Mouse (Mus musculus) liver, embryonic 14.5 days (tissue): ENCODE results near the gene Tprg. TPM values are rescaled to one million over a fixed set of nuclear protein-coding genes. Genes with fewer than 3 reads are reported as not detected.

ENCODE experiments used
- ATAC-seq: fragments of 200-750 bp; cut with Nextera tagmentation; 2 replicates; pipeline ENCODE4 v1.8.0; 2017; ENCODE audit warnings: moderate number of reproducible peaks, mild to moderate bottlenecking, moderate library complexity; ENCODE audit not compliant: insufficient read depth
- DNase-seq, 3 experiments: peaks; one replicate each; pipeline ENCODE4 v3.0.0-alpha.2; 2012 to 2013; ENCODE audit warnings: low read depth in 3 of 3, low spot score in 3 of 3
- H3K27ac ChIP-seq: fragments of 300-500 bp; sonication (generic); 2 replicates; pipeline ENCODE4 v1.5.1; 2014; ENCODE audit warnings: moderate library complexity, mild to moderate bottlenecking, control low read depth, inconsistent platforms
- H3K27me3 ChIP-seq: fragments of 300-500 bp; sonication (generic); 2 replicates; pipeline ENCODE4 v1.6.1; 2014; ENCODE audit warnings: mild to moderate bottlenecking, low read length, moderate library complexity; ENCODE audit not compliant: control insufficient read depth, insufficient read depth
- H3K36me3 ChIP-seq: fragments of 300-500 bp; sonication (generic); replicated peaks from 2 replicates; pipeline ENCODE4 v1.6.1; 2014; ENCODE audit warnings: low read depth; ENCODE audit not compliant: control insufficient read depth, insufficient read depth
- H3K4me1 ChIP-seq, 2 experiments: fragments of 200-500 bp in 1 of 2; fragments of 300-500 bp in 1 of 2; sonication (generic) in 1 of 2; replicated peaks; 2 replicates each; pipeline ENCODE4 v1.6.1; 2012 to 2014; ENCODE audit warnings: antibody characterized with exemption in 1 of 2, inconsistent platforms in 1 of 2, low read length in 1 of 2; ENCODE audit not compliant: control insufficient read depth in 2 of 2, insufficient read depth in 2 of 2
- H3K4me2 ChIP-seq: fragments of 300-500 bp; sonication (generic); 2 replicates; pipeline ENCODE4 v1.6.1; 2014; ENCODE audit warnings: low read depth, mild to moderate bottlenecking, control low read depth, moderate library complexity
- H3K4me3 ChIP-seq, 2 experiments: fragments of 200-500 bp in 1 of 2; fragments of 300-500 bp in 1 of 2; sonication (generic) in 1 of 2; 2 replicates each; pipeline ENCODE4 v1.5.1; 2012 to 2014; ENCODE audit warnings: low read depth in 2 of 2, low read length in 2 of 2, mild to moderate bottlenecking in 2 of 2, control low read depth in 1 of 2, inconsistent platforms in 1 of 2, moderate library complexity in 1 of 2; ENCODE audit not compliant: insufficient read depth in 1 of 2
- H3K9ac ChIP-seq: fragments of 300-500 bp; sonication (generic); replicated peaks from 2 replicates; pipeline ENCODE4 v1.6.1; 2014; ENCODE audit warnings: mild to moderate bottlenecking, control low read depth, moderate library complexity
- H3K9me3 ChIP-seq: fragments of 300-500 bp; sonication (generic); 2 replicates; pipeline ENCODE4 v1.6.1; 2016; ENCODE audit warnings: low read length, mixed read lengths; ENCODE audit not compliant: control insufficient read depth
- CTCF ChIP-seq: IDR thresholded peaks from 2 replicates; pipeline ENCODE4 v1.5.1; 2016; ENCODE audit warnings: antibody characterized with exemption, low read depth, control low read depth
- EP300 ChIP-seq: IDR thresholded peaks from 2 replicates; pipeline ENCODE4 v1.6.1; 2016; ENCODE audit warnings: antibody characterized with exemption, low read depth
- WGBS: fragments of 180-500 bp; shearing (Covaris S2); extraction: QIAGEN DNeasy Blood & Tissue Kit; methylation state at CpG from one replicate; pipeline ENCODE4 v1.1.7; 2014; ENCODE audit not compliant: insufficient replicate concordance; 5-methylcytosine and 5-hydroxymethylcytosine counted together
- polyA plus RNA-seq, 2 experiments: library from polyadenylated mRNA; depleted of rRNA in 1 of 2; stranded (reverse) in 1 of 2; unstranded in 1 of 2; fragments of >200 nt; fragmentation: Nextera tagmentation in 1 of 2; extraction: Ambion mirVana in 1 of 2; gene quantifications; 2 replicates each; pipeline versions ENCODE4 v1.2.1 to v1.2.3; 2012 to 2014

The Tprg gene
- not detected in 2 replicates for polyA plus RNA-seq (2012; rRNA removed)
- polyA plus RNA-seq (2014; fragmentation: Nextera tagmentation; extraction: Ambion mirVana) = not detected in 2 replicates

DNA sequence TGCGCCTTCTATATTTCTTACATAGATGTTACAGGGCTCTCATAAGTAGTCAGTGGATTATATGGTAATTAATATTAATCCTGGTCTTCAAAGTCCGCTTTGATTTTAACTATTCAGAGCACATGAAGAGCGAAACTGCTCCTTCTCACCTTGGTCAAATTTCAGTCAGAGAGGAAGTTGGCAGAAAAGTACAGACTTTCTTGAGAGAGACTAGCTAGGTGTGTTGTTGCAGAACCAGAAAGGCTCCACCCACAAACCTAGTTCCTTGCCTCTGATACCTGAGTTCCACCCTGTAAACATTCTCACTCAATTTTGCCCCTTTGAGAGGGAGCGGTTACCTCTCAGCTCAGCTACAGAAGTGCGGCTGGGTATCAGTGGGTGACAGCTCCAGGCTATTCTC, at the start of gene Tprg:
TSS of gene Tprg (plus strand) at position 301 of the 400 bp plus-strand sequence.
- no peak for DNase-seq
- Histone ChIP-seq H3K4me1 (no peaks in the 10 kb centered on the region), H3K9me3 (no peaks in the 10 kb centered on the region), H3K9ac (no peak within 1 kb of the TSS), H3K27ac (no peak within 1 kb of the TSS), H3K27me3 (no peaks in the 10 kb centered on the region), H3K36me3 (no peaks in the 10 kb centered on the region), H3K4me3 (no peak within 1 kb of the TSS), H3K4me2 (no peak within 1 kb of the TSS)
- TF ChIP-seq EP300 (no peak), CTCF (no peak)
- no peak for ATAC-seq
- 74% methylated on average over 5 of the region's 5 CpGs for WGBS

DNA sequence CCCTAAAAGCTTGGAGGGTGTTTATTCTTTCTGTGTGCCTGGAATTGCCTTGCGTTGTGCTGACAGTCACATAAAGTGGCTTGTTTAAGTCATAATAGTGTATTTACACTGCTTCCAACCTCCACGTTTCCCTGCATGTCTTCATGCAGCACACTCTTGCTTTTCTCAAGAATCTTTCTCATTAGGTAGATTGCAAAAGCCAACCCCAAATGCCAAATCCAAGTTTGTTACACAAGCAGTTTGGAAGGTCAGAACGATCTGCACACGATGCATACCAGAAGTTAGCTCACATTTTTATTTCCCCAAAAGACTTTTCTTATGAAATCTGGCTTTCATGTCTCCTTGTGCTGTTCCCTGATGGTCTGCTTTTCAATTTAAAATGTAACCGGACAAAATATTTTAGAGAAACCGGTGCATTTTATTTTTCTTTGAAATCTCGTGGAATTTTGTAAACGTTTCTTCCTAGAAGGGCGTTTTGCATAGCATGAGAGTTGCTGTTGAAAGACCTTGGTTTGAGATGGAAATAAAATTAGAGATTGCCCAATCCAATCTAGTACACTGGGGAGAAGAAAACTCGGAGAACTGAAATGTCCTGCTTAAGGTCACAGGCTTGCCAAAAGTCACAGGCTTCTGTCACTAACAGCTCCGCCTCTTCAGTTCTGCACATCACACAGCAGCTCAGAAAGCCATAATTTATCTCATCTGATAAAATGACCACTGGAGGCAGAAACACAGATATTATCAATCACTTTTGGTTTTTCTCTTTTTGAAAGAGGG, 48.2 kb upstream of the Tprg start:
- H3K4me2 ChIP-seq = no peak overlapping the region
- H3K4me1 ChIP-seq = no peaks in the 10 kb centered on the region
- H3K9me3 ChIP-seq = no peaks in the 10 kb centered on the region
- 60% methylated on average over 11 of the region's 11 CpGs for WGBS
- H3K27me3 ChIP-seq = no peaks in the 10 kb centered on the region
- TF ChIP-seq EP300 = no peak
- no peak for TF ChIP-seq CTCF
- no peak overlapping the region for H3K9ac ChIP-seq
- DNase-seq = no peak
- H3K27ac ChIP-seq = no peak overlapping the region
- H3K4me3 ChIP-seq = no peak overlapping the region
- H3K36me3 ChIP-seq = no peaks in the 10 kb centered on the region
- no peak for ATAC-seq

DNA sequence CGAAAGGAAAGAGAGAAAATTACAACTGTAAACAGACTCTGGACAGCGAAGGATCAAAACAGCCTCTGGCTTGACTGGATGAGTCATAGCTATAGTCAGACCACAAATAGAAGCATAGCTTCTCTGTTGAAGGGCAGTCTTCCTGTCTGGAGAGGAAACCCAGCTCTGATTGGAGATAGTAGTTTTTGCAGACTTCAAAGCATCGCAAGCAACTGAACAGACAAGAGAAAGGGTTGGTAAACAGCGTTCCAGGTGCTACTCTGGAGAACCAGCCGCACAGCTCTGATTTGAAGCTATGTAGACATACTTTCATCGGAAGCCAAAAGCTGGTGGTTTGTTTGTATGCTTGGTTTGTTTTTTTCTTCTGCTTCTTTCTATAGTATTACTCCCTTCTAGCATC, 37.7 kb upstream of the Tprg start:
- no peak for ATAC-seq
- Histone ChIP-seq H3K9ac (no peak overlapping the region), H3K27ac (no peak overlapping the region), H3K4me1 (no peaks in the 10 kb centered on the region), H3K36me3 (no peaks in the 10 kb centered on the region), H3K4me3 (no peak overlapping the region), H3K4me2 (no peak overlapping the region), H3K9me3 (no peaks in the 10 kb centered on the region), H3K27me3 (no peaks in the 10 kb centered on the region)
- DNase-seq = no peak
- no peak for TF ChIP-seq EP300
- no peak for TF ChIP-seq CTCF
- WGBS = 31% methylated on average over 6 of the region's 6 CpGs

DNA sequence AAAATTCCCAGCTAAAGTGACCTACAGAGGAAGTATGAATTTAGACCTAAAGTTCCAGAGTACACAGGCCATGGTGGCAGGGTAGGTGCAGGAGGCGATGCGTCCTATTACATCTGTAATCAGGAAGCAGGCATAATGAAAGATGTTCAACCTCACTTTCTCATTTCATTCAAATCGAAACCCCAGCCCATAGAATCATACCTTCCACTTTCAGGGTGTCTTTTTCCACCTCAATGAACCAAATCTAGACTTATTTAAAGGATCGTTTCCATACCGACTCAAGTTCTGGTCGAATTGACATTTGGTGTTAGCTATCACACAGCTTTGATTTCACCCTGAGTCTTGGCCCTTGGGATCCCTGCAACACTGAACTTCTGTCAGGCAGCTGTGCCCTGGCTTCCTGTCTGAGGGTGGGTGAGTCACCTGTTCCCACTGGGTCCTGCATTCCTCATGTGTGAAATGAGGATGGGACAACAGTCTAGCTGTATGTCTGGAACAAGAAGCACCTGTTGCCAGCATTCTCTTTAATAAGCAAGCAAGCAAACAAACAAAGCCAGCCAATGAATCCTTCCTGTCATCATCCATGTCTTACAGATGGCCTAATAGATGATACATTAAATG, 36.4 kb upstream of the Tprg start:
- no peaks in the 10 kb centered on the region for H3K27me3 ChIP-seq
- 61% methylated on average over 6 of the region's 6 CpGs for WGBS
- no peak overlapping the region for H3K9ac ChIP-seq
- DNase-seq (no peak), ATAC-seq (no peak)
- no peak overlapping the region for H3K4me3 ChIP-seq
- H3K4me2 ChIP-seq = no peak overlapping the region
- H3K4me1 ChIP-seq = no peaks in the 10 kb centered on the region
- no peaks in the 10 kb centered on the region for H3K9me3 ChIP-seq
- H3K36me3 ChIP-seq = no peaks in the 10 kb centered on the region
- TF ChIP-seq EP300 = no peak
- TF ChIP-seq CTCF = no peak
- H3K27ac ChIP-seq = no peak overlapping the region

DNA sequence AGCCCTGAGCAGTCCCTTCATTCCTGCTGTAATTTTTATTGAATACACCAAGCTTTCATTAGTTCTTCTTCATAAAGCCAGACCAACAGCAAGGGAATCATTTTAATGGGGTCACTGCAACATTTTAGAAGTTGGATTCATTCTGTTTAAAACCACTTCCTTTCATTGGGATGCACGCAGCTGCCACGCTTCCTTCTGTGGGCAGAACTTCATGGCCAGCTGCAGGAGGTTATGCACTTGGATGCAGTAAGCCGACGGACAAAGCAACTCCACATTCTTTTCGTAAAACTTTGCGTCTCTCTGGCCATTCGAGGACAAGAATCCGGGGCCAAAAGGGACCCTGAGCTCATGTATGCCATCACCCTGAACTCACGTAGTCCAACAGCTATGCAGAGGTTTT, 35.5 kb upstream of the Tprg start:
- no peak overlapping the region for H3K4me2 ChIP-seq
- no peak overlapping the region for H3K4me3 ChIP-seq
- H3K36me3 ChIP-seq = no peaks in the 10 kb centered on the region
- 44% methylated on average over 9 of the region's 9 CpGs for WGBS
- H3K9ac ChIP-seq = no peak overlapping the region
- no peak for ATAC-seq
- H3K4me1 ChIP-seq = no peaks in the 10 kb centered on the region
- DNase-seq = no peak
- no peaks in the 10 kb centered on the region for H3K27me3 ChIP-seq
- no peaks in the 10 kb centered on the region for H3K9me3 ChIP-seq
- no peak for TF ChIP-seq EP300
- no peak for TF ChIP-seq CTCF
- H3K27ac ChIP-seq = no peak overlapping the region
